Mouse (Mus musculus) embryonic facial prominence, embryonic 13.5 days (tissue): ENCODE results near the gene Wasf2. TPM values are rescaled to one million over a fixed set of nuclear protein-coding genes. Genes with fewer than 3 reads are reported as not detected.

Experiments used
- ATAC-seq: fragments of 200-750 bp; cut with Nextera tagmentation; 2 replicates; pipeline ENCODE4 v1.8.0; 2017; ENCODE audit warnings: low read depth; ENCODE audit not compliant: insufficient number of reproducible peaks, insufficient read depth, low FRiP score, low TSS enrichment
- H3K27ac ChIP-seq: fragments of 300-500 bp; sonication (generic); 2 replicates; pipeline ENCODE4 v1.5.1; 2015; ENCODE audit warnings: moderate library complexity, mild to moderate bottlenecking, inconsistent platforms
- H3K27me3 ChIP-seq: fragments of 300-500 bp; sonication (generic); 2 replicates; pipeline ENCODE4 v1.6.1; 2015; ENCODE audit warnings: mild to moderate bottlenecking, inconsistent platforms
- H3K36me3 ChIP-seq: fragments of 300-500 bp; sonication (generic); 2 replicates; pipeline ENCODE4 v1.6.1; 2015; ENCODE audit warnings: mild to moderate bottlenecking, inconsistent platforms
- H3K4me1 ChIP-seq: fragments of 300-500 bp; sonication (generic); 2 replicates; pipeline ENCODE4 v1.6.1; 2015; ENCODE audit warnings: inconsistent platforms
- H3K4me2 ChIP-seq: fragments of 300-500 bp; sonication (generic); 2 replicates; pipeline ENCODE4 v1.6.1; 2015; ENCODE audit warnings: moderate library complexity, mild to moderate bottlenecking, inconsistent platforms
- H3K4me3 ChIP-seq: fragments of 300-500 bp; sonication (generic); 2 replicates; pipeline ENCODE4 v1.5.1; 2015; ENCODE audit warnings: mild to moderate bottlenecking, inconsistent platforms
- H3K9ac ChIP-seq: fragments of 300-500 bp; sonication (generic); 2 replicates; pipeline ENCODE4 v1.6.1; 2015; ENCODE audit warnings: mild to moderate bottlenecking, inconsistent platforms
- H3K9me3 ChIP-seq: fragments of 300-500 bp; sonication (generic); 2 replicates; pipeline ENCODE4 v1.6.1; 2016; ENCODE audit warnings: inconsistent platforms
- WGBS: fragments of 180-500 bp; shearing (Covaris S2); methylation state at CpG from one replicate; pipeline ENCODE4 v1.1.7; 2015; ENCODE audit warnings: mixed read lengths; 5-methylcytosine and 5-hydroxymethylcytosine counted together
- polyA plus RNA-seq: library from polyadenylated mRNA; unstranded; fragments of >200 nt; fragmentation: Nextera tagmentation; extraction: Ambion mirVana; gene quantifications from 2 replicates; pipeline ENCODE4 v1.2.1, GENCODE M21; 2015

Wasf2 gene
- polyA plus RNA-seq, 1 experiment from 2014 or later, result 142 TPM

GRCm38 (mm10) chr4:133226073-133226472, 95.8 kb downstream of the Wasf2 start:
- H3K4me1 ChIP-seq, result peaks cover 34% of the 10 kb centered on the region
- no peak overlapping the region for H3K4me2 ChIP-seq
- ATAC-seq, result no peak
- no peak overlapping the region for H3K4me3 ChIP-seq
- no peaks in the 10 kb centered on the region for H3K9me3 ChIP-seq
- no peak overlapping the region for H3K27ac ChIP-seq
- no peaks in the 10 kb centered on the region for H3K36me3 ChIP-seq
- peaks cover 17% of the 10 kb centered on the region for H3K27me3 ChIP-seq
- WGBS, result 53% methylated on average over 10 of the region's 10 CpGs
- no peak overlapping the region for H3K9ac ChIP-seq

GRCm38 (mm10) chr4:133227636-133228035, 97.3 kb downstream of the Wasf2 start:
- Histone ChIP-seq H3K9me3 (no peaks in the 10 kb centered on the region), H3K36me3 (no peaks in the 10 kb centered on the region), H3K4me1 (peaks cover 30% of the 10 kb centered on the region), H3K27me3 (peaks cover 4% of the 10 kb centered on the region; the same call in 1 of the 2 replicates), H3K4me2 (no peak overlapping the region), H3K4me3 (no peak overlapping the region), H3K27ac (no peak overlapping the region), H3K9ac (no peak overlapping the region)
- ATAC-seq, result no peak
- WGBS, result 40% methylated on average over 8 of the region's 8 CpGs

GRCm38 (mm10) chr4:133229582-133229981, 99.3 kb downstream of the Wasf2 start:
- 32% methylated on average over 8 of the region's 8 CpGs for WGBS
- no peak for ATAC-seq
- no peaks in the 10 kb centered on the region for H3K9me3 ChIP-seq

GRCm38 (mm10) chr4:133233285-133233976, 103.1 kb downstream of the Wasf2 start:
- H3K36me3 ChIP-seq, result no peaks in the 10 kb centered on the region
- peaks cover 5% of the 10 kb centered on the region; the same call in 1 of the 2 replicates for H3K4me1 ChIP-seq
- H3K4me3 ChIP-seq, result no peak overlapping the region
- WGBS, result 39% methylated on average over 10 of the region's 10 CpGs
- no peak for ATAC-seq
- H3K27me3 ChIP-seq, result no peaks in the 10 kb centered on the region
- H3K9ac ChIP-seq, result no peak overlapping the region
- no peak overlapping the region for H3K4me2 ChIP-seq
- no peak overlapping the region for H3K27ac ChIP-seq
- H3K9me3 ChIP-seq, result no peaks in the 10 kb centered on the region

More at GRCm38 (mm10) chr4:133229582-133229981, 99.3 kb downstream of the Wasf2 start:
- Histone ChIP-seq H3K9ac (no peak overlapping the region), H3K4me2 (no peak overlapping the region), H3K27ac (peak overlapping the region; percentile 35; the same call in 1 of the 2 replicates), H3K27me3 (no peaks in the 10 kb centered on the region), H3K4me3 (no peak overlapping the region), H3K36me3 (no peaks in the 10 kb centered on the region), H3K4me1 (peaks cover 14% of the 10 kb centered on the region)

- Histone ChIP-seq H3K9me3 (no peaks in the 10 kb centered on the region), H3K27me3 (peaks cover 10% of the 10 kb centered on the region; the same call in 1 of the 2 replicates), H3K4me3 (no peak overlapping the region), H3K4me1 (peaks cover 3% of the 10 kb centered on the region; the same call in 1 of the 2 replicates), H3K4me2 (no peak overlapping the region), H3K9ac (no peak overlapping the region), H3K27ac (no peak overlapping the region), H3K36me3 (no peaks in the 10 kb centered on the region)
- no peak for ATAC-seq
- WGBS, result 54% methylated on average over 5 of the region's 5 CpGs
Observed at GRCm38 (mm10) chr4:133234771-133235170, 104.5 kb downstream of the Wasf2 start.

GRCm38 (mm10) chr4:133235415-133235814, 105.1 kb downstream of the Wasf2 start:
- H3K27me3 ChIP-seq, result peaks cover 16% of the 10 kb centered on the region
- ATAC-seq, result no peak
- 80% methylated on average over 5 of the region's 5 CpGs for WGBS
- peaks cover 2% of the 10 kb centered on the region for H3K4me1 ChIP-seq
- H3K4me2 ChIP-seq, result no peak overlapping the region
- H3K9me3 ChIP-seq, result no peaks in the 10 kb centered on the region
- H3K27ac ChIP-seq, result no peak overlapping the region
- no peaks in the 10 kb centered on the region for H3K36me3 ChIP-seq
- H3K4me3 ChIP-seq, result no peak overlapping the region
- no peak overlapping the region for H3K9ac ChIP-seq

GRCm38 (mm10) chr4:133237911-133238310, 107.6 kb downstream of the Wasf2 start:
- Histone ChIP-seq H3K4me1 (peaks cover 10% of the 10 kb centered on the region), H3K9me3 (no peaks in the 10 kb centered on the region), H3K4me2 (no peak overlapping the region), H3K9ac (no peak overlapping the region), H3K36me3 (no peaks in the 10 kb centered on the region), H3K4me3 (no peak overlapping the region), H3K27me3 (peaks cover 31% of the 10 kb centered on the region), H3K27ac (no peak overlapping the region)
- 78% methylated on average over 4 of the region's 4 CpGs for WGBS
- ATAC-seq, result no peak

GRCm38 (mm10) chr4:133240490-133240921, 110.2 kb downstream of the Wasf2 start, which contains the start of gene Map3k6:
Map3k6 (plus strand) TSS chr4:133240818.
- peaks cover 10% of the 10 kb centered on the region for H3K4me1 ChIP-seq

GRCm38 (mm10) chr4:133240934-133241908, 110.9 kb downstream of the Wasf2 start:
- peak overlapping the region; percentile 79 for H3K9ac ChIP-seq
- peaks cover 10% of the 10 kb centered on the region for H3K4me1 ChIP-seq
- no peaks in the 10 kb centered on the region for H3K36me3 ChIP-seq
- H3K27me3 ChIP-seq, result peaks cover 62% of the 10 kb centered on the region
- peak overlapping the region; percentile 48; the same call in 1 of the 2 replicates for H3K27ac ChIP-seq
- peak; percentile 91 for ATAC-seq
- H3K9me3 ChIP-seq, result no peaks in the 10 kb centered on the region
- under 1% methylated on average over 78 of the region's 78 CpGs for WGBS
- H3K4me2 ChIP-seq, result peak overlapping the region; percentile 95
- H3K4me3 ChIP-seq, result peak overlapping the region; percentile 67

More at GRCm38 (mm10) chr4:133240490-133240921, 110.2 kb downstream of the Wasf2 start, which contains the start of gene Map3k6:
- Histone ChIP-seq H3K9ac (peak within 1 kb of the TSS; percentile 79), H3K27me3 (peaks cover 55% of the 10 kb centered on the region), H3K4me2 (peak within 1 kb of the TSS; percentile 95), H3K27ac (peak within 1 kb of the TSS; percentile 48; the same call in 1 of the 2 replicates), H3K4me3 (peak within 1 kb of the TSS; percentile 67), H3K9me3 (no peaks in the 10 kb centered on the region), H3K36me3 (no peaks in the 10 kb centered on the region)
- WGBS, result 4% methylated on average over 16 of the region's 16 CpGs
- no peak for ATAC-seq

- WGBS, result 32% methylated on average over 11 of the region's 11 CpGs
- no peak overlapping the region for H3K27ac ChIP-seq
Observed at GRCm38 (mm10) chr4:133241910-133242309, 111.6 kb downstream of the Wasf2 start.

GRCm38 (mm10) chr4:133242710-133243109, 112.4 kb downstream of the Wasf2 start:
- Histone ChIP-seq H3K4me1 (peaks cover 10% of the 10 kb centered on the region), H3K9ac (no peak overlapping the region), H3K27ac (no peak overlapping the region), H3K36me3 (no peaks in the 10 kb centered on the region), H3K4me3 (no peak overlapping the region), H3K4me2 (no peak overlapping the region), H3K27me3 (peaks cover 77% of the 10 kb centered on the region), H3K9me3 (no peaks in the 10 kb centered on the region)
- no peak for ATAC-seq
- WGBS, result 56% methylated on average over 9 of the region's 9 CpGs

More at GRCm38 (mm10) chr4:133241910-133242309, 111.6 kb downstream of the Wasf2 start:
- H3K4me1 ChIP-seq, result peaks cover 10% of the 10 kb centered on the region
- no peaks in the 10 kb centered on the region for H3K9me3 ChIP-seq
- 0 out of 2 replicates have a peak overlapping the region, but pooled peaks have one; percentile 16 for H3K9ac ChIP-seq
- H3K36me3 ChIP-seq, result no peaks in the 10 kb centered on the region
- ATAC-seq, result no peak
- peak overlapping the region; percentile 95 for H3K4me2 ChIP-seq
- peak overlapping the region; percentile 67 for H3K4me3 ChIP-seq
- peaks cover 69% of the 10 kb centered on the region for H3K27me3 ChIP-seq
